Mouse (Mus musculus) CH12.LX (cell line): Measurements from ENCODE around the gene Atn1.
"Not testable (repeated sequence)": the region's sequence is repeated elsewhere in the genome, so short reads cannot be mapped to it uniquely, and the experiment has no call there.

Experiments
- CHD1 ChIP-seq: IDR thresholded peaks from 2 replicates; pipeline ENCODE4 v1.6.1; 2012; ENCODE audit warnings: low read depth, low read length, improper control_type of control experiment, inconsistent platforms
- CTCF ChIP-seq, 2 experiments: IDR thresholded peaks in 1 of 2; conservative IDR thresholded peaks in 1 of 2; 2 replicates each; pipeline ENCODE4 v1.5.1; 2011 to 2012; ENCODE audit warnings: low read depth in 2 of 2, low read length in 2 of 2, improper control_type of control experiment in 1 of 2, inconsistent platforms in 1 of 2, mild to moderate bottlenecking in 1 of 2, moderate library complexity in 1 of 2
- E2F4 ChIP-seq: IDR thresholded peaks from 2 replicates; pipeline ENCODE4 v1.6.1; 2011; ENCODE audit warnings: low read depth, low read length, improper control_type of control experiment; ENCODE audit not compliant: insufficient replicate concordance
- JUN ChIP-seq: IDR thresholded peaks from 2 replicates; pipeline ENCODE4 v1.6.1; 2011; ENCODE audit warnings: low read depth, mild to moderate bottlenecking, low read length, improper control_type of control experiment, moderate library complexity; ENCODE audit not compliant: insufficient read depth
- JUND ChIP-seq: conservative IDR thresholded peaks from 2 replicates; pipeline ENCODE4 v1.6.1; 2011; ENCODE audit warnings: low read depth, low read length, improper control_type of control experiment
- MAX ChIP-seq: IDR thresholded peaks from 2 replicates; pipeline ENCODE4 v1.6.1; 2011; ENCODE audit warnings: low read length, improper control_type of control experiment
- NELFE ChIP-seq: IDR thresholded peaks from 2 replicates; pipeline ENCODE4 v1.6.1; 2011; ENCODE audit warnings: low read depth, low read length, improper control_type of control experiment
- POLR2A ChIP-seq: IDR thresholded peaks from 2 replicates; pipeline ENCODE4 v1.6.1; 2011; ENCODE audit warnings: low read depth, mild to moderate bottlenecking, improper control_type of control experiment, low read length
- UBTF ChIP-seq: IDR thresholded peaks from 2 replicates; pipeline ENCODE4 v1.6.1; 2012; ENCODE audit warnings: low read depth, mild to moderate bottlenecking, inconsistent platforms, low read length, improper control_type of control experiment, moderate library complexity
- USF2 ChIP-seq: conservative IDR thresholded peaks from 2 replicates; pipeline ENCODE4 v1.6.1; 2011; ENCODE audit warnings: low read depth, low read length, improper control_type of control experiment
- ZC3H11A ChIP-seq: IDR thresholded peaks from 2 replicates; pipeline ENCODE4 v1.6.1; 2012; ENCODE audit warnings: low read depth, mild to moderate bottlenecking, inconsistent platforms, low read length, improper control_type of control experiment
- ZNF384 ChIP-seq: IDR thresholded peaks from 2 replicates; pipeline ENCODE4 v1.6.1; 2012; ENCODE audit warnings: low read depth, low read length, improper control_type of control experiment, inconsistent platforms

DNA sequence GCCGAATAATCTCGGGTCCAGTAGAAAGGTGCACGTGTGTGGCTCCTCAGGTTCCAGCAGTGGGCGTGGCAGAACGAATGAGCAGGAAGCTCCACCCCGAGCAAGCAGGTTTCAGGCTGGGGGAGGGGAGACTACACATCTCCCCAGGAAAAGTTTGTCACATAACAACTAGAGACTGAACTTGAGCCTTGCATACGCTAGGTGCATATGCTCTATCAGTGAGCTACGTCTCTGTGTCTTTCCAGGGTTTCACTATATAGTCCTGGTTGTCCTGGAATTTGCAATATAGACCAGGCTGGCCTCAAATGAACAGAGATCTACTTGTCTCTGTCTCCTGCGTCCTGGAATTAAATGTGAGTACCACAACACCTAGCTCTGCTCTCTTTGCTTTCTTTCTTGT, 46.1 kb upstream of the Atn1 start:
- TF ChIP-seq NELFE; CTCF (conservative IDR thresholded peaks at IDR 0.05 in 1 of 2, IDR thresholded peaks at IDR 0.05 in 1 of 2; ENCODE audit: low read depth in 2 of 2, low read length in 2 of 2); ZC3H11A; CHD1; POLR2A; E2F4; ZNF384; UBTF; JUN; MAX; USF2; JUND: not testable (repeated sequence)
